Mouse (Mus musculus): ENCODE results near the gene Nrg3.

DNA sequence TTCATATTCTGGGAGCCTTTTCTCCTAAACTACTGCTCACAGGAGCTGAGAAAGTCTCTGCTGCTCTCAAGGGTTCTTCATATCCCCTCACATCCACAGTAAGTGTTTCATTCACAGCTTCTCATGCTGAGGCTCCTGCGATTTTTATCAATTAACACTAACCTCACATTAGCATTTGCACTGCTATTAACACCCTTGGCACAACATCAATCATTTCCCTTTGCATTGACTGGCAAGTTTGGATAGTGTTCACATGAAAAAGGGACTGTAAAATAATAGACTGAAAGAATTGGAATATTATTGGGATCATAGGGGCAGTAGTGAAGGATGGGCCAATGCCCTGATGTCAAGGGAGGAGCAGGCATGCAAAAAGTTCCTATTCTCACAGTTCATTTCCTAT, 918.3 kb downstream of the Nrg3 start:
- TF ChIP-seq USF2 (IDR thresholded peaks at IDR 0.05; ENCODE audit: borderline replicate concordance in 1 of 2, insufficient read depth in 1 of 2, low read depth in 1 of 2, low read length in 2 of 2) (no peak), CTCF (IDR thresholded peaks at IDR 0.05 in 2 of 3, conservative IDR thresholded peaks at IDR 0.05 in 1 of 3; ENCODE audit: control insufficient read depth in 1 of 3, insufficient read depth in 1 of 3, low read depth in 2 of 3, low read length in 3 of 3, poor library complexity in 1 of 3, severe bottlenecking in 1 of 3) (no peak), ZKSCAN1 (IDR thresholded peaks at IDR 0.05; ENCODE audit: low read depth, low read length) (no peak), ZNF384 (IDR thresholded peaks at IDR 0.05; ENCODE audit: low read depth, low read length) (no peak), EP300 (IDR thresholded peaks at IDR 0.05; ENCODE audit: low read depth in 1 of 2, low read length in 2 of 2) (no peak)

Measured in MEL (cell line).